Mouse (Mus musculus) embryonic facial prominence, embryonic 10.5 days (tissue): ENCODE measurements around the gene Mitd1. TPM values are rescaled to one million over a fixed set of nuclear protein-coding genes. Genes with fewer than 3 reads are reported as not detected.

ENCODE experiments used
- DNase-seq: peaks from one replicate; pipeline ENCODE4 v3.0.0-alpha.2; 2017; ENCODE audit warnings: low spot score
- H3K27ac ChIP-seq: fragments of 300-500 bp; sonication (generic); replicated peaks from 2 replicates; pipeline ENCODE4 v1.5.1; 2016; ENCODE audit warnings: mild to moderate bottlenecking
- H3K27me3 ChIP-seq: fragments of 300-500 bp; sonication (generic); replicated peaks from 2 replicates; pipeline ENCODE4 v1.6.1; 2016; ENCODE audit warnings: low read depth, mild to moderate bottlenecking; ENCODE audit not compliant: poor library complexity, severe bottlenecking
- H3K36me3 ChIP-seq: fragments of 300-500 bp; sonication (generic); replicated peaks from 2 replicates; pipeline ENCODE4 v1.6.1; 2016; ENCODE audit warnings: mild to moderate bottlenecking, moderate library complexity
- H3K4me1 ChIP-seq: fragments of 300-500 bp; sonication (generic); 2 replicates; pipeline ENCODE4 v1.6.1; 2016
- H3K4me3 ChIP-seq: fragments of 300-500 bp; sonication (generic); 2 replicates; pipeline ENCODE4 v1.5.1; 2016; ENCODE audit warnings: mild to moderate bottlenecking, moderate library complexity
- H3K9me3 ChIP-seq: fragments of 300-500 bp; sonication (generic); 2 replicates; pipeline ENCODE4 v1.6.1; 2016; ENCODE audit warnings: mild to moderate bottlenecking
- WGBS: fragments of 180-500 bp; shearing (Covaris S2); methylation state at CpG from one replicate; pipeline ENCODE4 v1.1.7; 2016; 5-methylcytosine and 5-hydroxymethylcytosine counted together
- polyA plus RNA-seq: library from polyadenylated mRNA; unstranded; fragments of >200 nt; fragmentation: Nextera tagmentation; extraction: Ambion mirVana; gene quantifications from 2 replicates; pipeline ENCODE4 v1.2.1, GENCODE M21; 2016

Mitd1 gene
- polyA plus RNA-seq, 1 experiment from 2014 or later, result 28.1 TPM

- H3K9me3 ChIP-seq, result no peaks in the 10 kb centered on the region
- no peaks in the 10 kb centered on the region for H3K36me3 ChIP-seq
- H3K27ac ChIP-seq, result peak overlapping the region; percentile 88
- DNase-seq, result no peak
- peaks cover 10% of the 10 kb centered on the region; the same call in 1 of the 2 replicates for H3K4me1 ChIP-seq
- H3K27me3 ChIP-seq, result no peaks in the 10 kb centered on the region; the same call in none of the 2 replicates
- peak overlapping the region; percentile 72 for H3K4me3 ChIP-seq
- 13% methylated on average over 23 of the region's 23 CpGs for WGBS
These were observed 24.6 kb downstream of the Mitd1 start for GRCm38 (mm10) chr1:37865401-37866215.

- H3K4me1 ChIP-seq, result peaks cover 10% of the 10 kb centered on the region; the same call in 1 of the 2 replicates
- no peaks in the 10 kb centered on the region for H3K36me3 ChIP-seq
- DNase-seq, result peak; percentile 100
- peak overlapping the region; percentile 72 for H3K4me3 ChIP-seq
- WGBS, result under 1% methylated on average over 90 of the region's 90 CpGs
- no peaks in the 10 kb centered on the region for H3K9me3 ChIP-seq
- H3K27me3 ChIP-seq, result no peaks in the 10 kb centered on the region; the same call in none of the 2 replicates
- H3K27ac ChIP-seq, result peak overlapping the region; percentile 88
These were observed 25.5 kb downstream of the Mitd1 start for GRCm38 (mm10) chr1:37864511-37865400.

DNA sequence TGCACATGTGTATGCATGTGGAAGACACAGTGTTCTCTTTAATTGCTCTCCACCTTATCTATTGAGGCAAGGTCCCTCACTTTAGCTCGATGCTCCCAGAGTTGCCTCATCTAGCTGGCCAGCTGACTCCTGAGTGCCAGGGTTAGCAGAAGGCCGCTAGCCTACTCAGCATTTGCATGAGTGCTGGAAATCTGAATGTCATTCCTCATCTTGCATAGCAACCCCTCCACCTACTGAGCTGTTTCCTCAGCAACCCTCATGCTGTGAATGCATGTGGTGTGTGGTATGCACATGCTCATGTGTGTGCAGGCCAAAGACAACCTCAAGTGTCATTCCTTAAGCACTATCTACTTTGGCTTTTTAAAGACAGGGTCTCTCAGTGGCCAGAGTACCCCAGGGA is 39.5 kb downstream of the Mitd1 start:
- H3K27ac ChIP-seq, result no peak overlapping the region
- H3K36me3 ChIP-seq, result no peaks in the 10 kb centered on the region
- H3K4me1 ChIP-seq, result no peaks in the 10 kb centered on the region
- 77% methylated on average over 2 of the region's 2 CpGs for WGBS
- H3K27me3 ChIP-seq, result no peaks in the 10 kb centered on the region
- no peak overlapping the region for H3K4me3 ChIP-seq
- no peak for DNase-seq
- no peaks in the 10 kb centered on the region for H3K9me3 ChIP-seq

GRCm38 (mm10) chr1:37846878-37847277 is 43.3 kb downstream of the Mitd1 start:
- DNase-seq, result no peak
- Histone ChIP-seq H3K27me3 (no peaks in the 10 kb centered on the region), H3K36me3 (no peaks in the 10 kb centered on the region), H3K27ac (no peak overlapping the region), H3K9me3 (no peaks in the 10 kb centered on the region), H3K4me1 (no peaks in the 10 kb centered on the region), H3K4me3 (no peak overlapping the region)
- 80% methylated on average over 8 of the region's 8 CpGs for WGBS

GRCm38 (mm10) chr1:37831681-37832080 is 58.5 kb downstream of the Mitd1 start:
- Histone ChIP-seq H3K27ac (no peak overlapping the region), H3K36me3 (peaks cover 8% of the 10 kb centered on the region), H3K4me3 (no peak overlapping the region), H3K9me3 (0 out of 2 replicates have a peak, but pooled peaks cover 2% of the 10 kb centered on the region), H3K27me3 (no peaks in the 10 kb centered on the region), H3K4me1 (no peaks in the 10 kb centered on the region)
- DNase-seq, result no peak
- WGBS, result 77% methylated on average over 2 of the region's 2 CpGs

Other genes with a start within 250 kb of the Mitd1 start
- 0.91 and 0.96 TPM in 2 replicates for gene 2010300C02Rik, start 170.3 kb downstream of the Mitd1 start, polyA plus RNA-seq
- gene Tsga10, start 24.0 kb downstream of the Mitd1 start, polyA plus RNA-seq, result 6.6 and 7.5 TPM in 2 replicates
- 7.9 and 8.9 TPM in 2 replicates for gene Lipt1, start 18.7 kb downstream of the Mitd1 start, polyA plus RNA-seq
- gene Mrpl30, start 66 bp upstream of the Mitd1 start, polyA plus RNA-seq, result 246 and 254 TPM in 2 replicates
- gene Lyg2, start 26.1 kb upstream of the Mitd1 start, polyA plus RNA-seq, result not detected in 2 replicates
- not detected in 2 replicates for gene Lyg1, start 67.3 kb upstream of the Mitd1 start, polyA plus RNA-seq
- gene Txndc9, start 107.5 kb upstream of the Mitd1 start, polyA plus RNA-seq, result 144 and 150 TPM in 2 replicates
- 29.0 and 30.6 TPM in 2 replicates for gene Eif5b, start 107.6 kb upstream of the Mitd1 start, polyA plus RNA-seq
- 34.5 and 39.3 TPM in 2 replicates for gene Rev1, start 239.4 kb upstream of the Mitd1 start, polyA plus RNA-seq